Mouse (Mus musculus): Measurements from ENCODE around the gene Cabp1. TPM values are rescaled to one million over a fixed set of nuclear protein-coding genes. Genes with fewer than 3 reads are reported as not detected.

Cabp1 gene
- polyA plus RNA-seq, 1 experiment from 2014 or later: 0.18 TPM

DNA sequence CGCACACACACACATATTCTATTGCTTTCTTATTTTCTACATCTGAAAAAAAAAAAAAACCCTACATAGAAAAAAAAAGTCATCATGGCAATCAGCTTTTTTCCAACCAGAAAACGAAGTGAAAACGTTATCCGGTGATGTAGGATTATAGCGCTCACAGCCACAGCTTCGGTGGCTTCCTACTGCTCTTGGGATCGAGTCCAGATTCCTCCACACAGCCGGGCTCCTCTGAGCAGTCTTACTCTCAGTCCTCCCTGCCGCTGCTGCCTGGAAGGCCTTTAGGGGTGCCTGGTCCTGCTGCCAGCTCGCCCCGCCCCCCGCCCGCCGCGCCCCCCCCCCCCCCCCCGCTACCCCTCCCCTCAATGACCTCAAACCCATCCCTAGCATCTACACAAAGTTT, 13.7 kb upstream of the Cabp1 start:
- Histone ChIP-seq H3K4me3 (replicated peaks) (no peak overlapping the region), H3K27ac (replicated peaks) (no peak overlapping the region), H3K9ac (no peak overlapping the region), H3K36me3 (replicated peaks) (no peaks in the 10 kb centered on the region), H3K4me1 (replicated peaks) (0 out of 2 replicates have a peak, but pooled peaks cover 11% of the 10 kb centered on the region), H3K4me2 (no peak overlapping the region), H3K9me3 (replicated peaks) (no peaks in the 10 kb centered on the region), H3K27me3 (peaks cover 71% of the 10 kb centered on the region)
- ATAC-seq (ENCODE audit: insufficient read depth): no peak
- WGBS (ENCODE audit: insufficient replicate concordance): 27% methylated on average over 9 of the region's 16 CpGs

DNA sequence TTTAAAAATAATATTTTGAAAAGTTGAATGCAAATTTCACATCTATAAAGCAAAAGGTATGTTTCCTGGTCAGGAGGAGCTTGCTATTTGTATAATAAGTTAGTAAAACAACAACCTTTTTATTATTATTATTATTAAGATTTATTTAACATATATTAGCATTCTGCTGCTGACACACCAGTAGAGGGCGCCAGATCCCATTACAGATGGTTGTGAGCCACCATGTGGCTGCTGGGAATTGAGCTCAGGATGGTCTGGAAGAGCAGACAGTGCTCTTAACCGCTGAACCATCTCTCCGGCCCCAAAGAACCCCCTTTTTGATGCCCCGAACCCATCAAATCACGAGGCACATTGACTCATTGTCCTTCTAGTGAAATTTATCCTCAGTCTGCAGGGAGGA, 13.1 kb upstream of the Cabp1 start:
- H3K9ac ChIP-seq: no peak overlapping the region
- H3K4me2 ChIP-seq: no peak overlapping the region
- ATAC-seq (ENCODE audit: insufficient read depth): no peak
- WGBS (ENCODE audit: insufficient replicate concordance): 48% methylated on average over 5 of the region's 5 CpGs
- H3K27me3 ChIP-seq: peaks cover 69% of the 10 kb centered on the region
- 0 out of 2 replicates have a peak, but pooled peaks cover 11% of the 10 kb centered on the region for H3K4me1 ChIP-seq (replicated peaks)
- no peaks in the 10 kb centered on the region for H3K9me3 ChIP-seq (replicated peaks)
- H3K27ac ChIP-seq (replicated peaks): no peak overlapping the region
- no peaks in the 10 kb centered on the region for H3K36me3 ChIP-seq (replicated peaks)
- H3K4me3 ChIP-seq (replicated peaks): no peak overlapping the region

DNA sequence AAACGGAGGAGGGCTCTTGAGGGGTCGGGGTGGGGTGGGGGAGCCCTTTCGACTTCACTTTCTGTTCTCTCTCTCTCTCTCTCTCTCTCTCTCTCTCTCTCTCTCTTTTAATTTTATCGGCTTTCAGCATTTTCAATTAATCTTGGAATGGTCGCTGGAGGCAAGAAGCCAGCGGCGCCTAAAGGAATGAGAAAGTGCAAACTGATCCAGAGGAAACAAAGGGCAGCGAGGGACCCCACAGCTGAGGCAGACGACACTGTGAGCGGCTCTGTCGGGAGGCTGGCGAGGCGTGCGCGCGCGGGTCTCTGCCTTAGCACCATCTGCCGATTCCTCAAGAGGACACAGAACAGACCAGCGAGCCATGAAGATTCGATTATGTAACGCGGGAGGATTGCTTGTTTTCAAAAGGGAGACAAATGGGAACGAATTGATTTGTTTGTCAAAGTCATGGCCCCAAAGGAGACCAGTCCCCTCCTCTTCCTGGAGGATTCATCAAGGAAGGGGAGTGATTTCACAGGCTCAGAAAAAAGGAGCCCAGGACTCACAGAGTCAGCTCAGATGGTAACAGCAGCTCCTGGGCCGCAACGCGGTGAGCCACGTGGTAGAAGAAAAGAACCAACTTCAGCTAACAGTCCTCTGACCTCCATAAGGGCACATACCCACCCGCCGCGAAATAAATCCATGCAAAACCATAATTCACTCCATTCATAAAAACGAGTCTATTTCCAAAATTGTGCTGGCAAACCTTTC, 10.6 kb upstream of the Cabp1 start:
- WGBS (ENCODE audit: insufficient replicate concordance): 6% methylated on average over 31 of the region's 31 CpGs

DNA sequence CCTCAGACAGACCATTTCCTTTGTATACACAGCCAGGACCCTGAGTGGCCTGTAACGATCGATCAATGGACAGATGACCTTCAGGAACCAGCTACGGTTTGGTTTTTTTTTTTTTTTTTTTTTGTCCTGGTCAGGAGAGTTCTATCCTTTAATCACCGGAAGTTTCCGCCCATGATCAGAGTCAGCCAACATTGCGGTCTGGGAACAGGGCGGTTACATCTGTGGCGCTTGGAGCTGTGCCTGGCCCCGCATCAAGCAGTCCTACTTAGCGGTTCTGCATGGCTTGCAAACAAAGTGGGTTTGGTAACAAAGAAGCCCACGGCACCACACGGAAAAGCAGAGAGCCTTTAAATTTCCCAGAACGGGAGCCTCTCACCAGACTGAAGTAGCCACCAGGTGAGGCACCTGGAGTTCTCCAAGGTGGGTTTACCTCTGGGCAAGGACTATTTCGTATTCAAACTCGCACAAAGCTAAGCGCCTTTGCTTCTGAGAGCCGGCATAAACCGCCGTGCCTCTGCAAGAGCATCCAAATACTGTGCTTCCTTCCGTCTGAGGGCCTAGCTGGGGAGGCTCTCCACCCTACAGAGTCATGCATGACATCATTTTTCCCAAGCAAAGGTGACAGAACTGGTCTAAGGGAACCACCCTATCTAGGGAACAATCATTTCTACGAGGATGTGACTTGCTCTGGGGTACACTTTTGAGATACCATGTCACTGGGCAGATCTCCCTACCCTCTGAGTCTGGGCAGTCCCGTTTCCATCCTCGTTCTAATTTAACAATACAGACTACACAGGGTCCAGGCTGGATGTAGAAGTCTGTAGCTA, 9.8 kb upstream of the Cabp1 start:
- peaks cover 67% of the 10 kb centered on the region for H3K27me3 ChIP-seq
- H3K27ac ChIP-seq (replicated peaks): no peak overlapping the region
- 6% methylated on average over 23 of the region's 23 CpGs for WGBS (ENCODE audit: insufficient replicate concordance)
- no peak overlapping the region for H3K9ac ChIP-seq
- H3K4me3 ChIP-seq (replicated peaks): 0 out of 2 replicates have a peak overlapping the region, but pooled peaks have one; percentile 15
- H3K9me3 ChIP-seq (replicated peaks): no peaks in the 10 kb centered on the region
- H3K4me2 ChIP-seq: peak overlapping the region; percentile 48
- no peaks in the 10 kb centered on the region for H3K36me3 ChIP-seq (replicated peaks)
- H3K4me1 ChIP-seq (replicated peaks): 0 out of 2 replicates have a peak, but pooled peaks cover 11% of the 10 kb centered on the region
- ATAC-seq (ENCODE audit: insufficient read depth): no peak

More for the DNA sequence above, 10.6 kb upstream of the Cabp1 start:
- ATAC-seq (ENCODE audit: insufficient read depth): no peak
- Histone ChIP-seq H3K9ac (no peak overlapping the region), H3K36me3 (replicated peaks) (no peaks in the 10 kb centered on the region), H3K27me3 (peaks cover 63% of the 10 kb centered on the region), H3K4me1 (replicated peaks) (0 out of 2 replicates have a peak, but pooled peaks cover 11% of the 10 kb centered on the region), H3K27ac (replicated peaks) (no peak overlapping the region), H3K9me3 (replicated peaks) (no peaks in the 10 kb centered on the region), H3K4me3 (replicated peaks) (peak overlapping the region; percentile 15; the same call in 1 of the 2 replicates), H3K4me2 (peak overlapping the region; percentile 48)

DNA sequence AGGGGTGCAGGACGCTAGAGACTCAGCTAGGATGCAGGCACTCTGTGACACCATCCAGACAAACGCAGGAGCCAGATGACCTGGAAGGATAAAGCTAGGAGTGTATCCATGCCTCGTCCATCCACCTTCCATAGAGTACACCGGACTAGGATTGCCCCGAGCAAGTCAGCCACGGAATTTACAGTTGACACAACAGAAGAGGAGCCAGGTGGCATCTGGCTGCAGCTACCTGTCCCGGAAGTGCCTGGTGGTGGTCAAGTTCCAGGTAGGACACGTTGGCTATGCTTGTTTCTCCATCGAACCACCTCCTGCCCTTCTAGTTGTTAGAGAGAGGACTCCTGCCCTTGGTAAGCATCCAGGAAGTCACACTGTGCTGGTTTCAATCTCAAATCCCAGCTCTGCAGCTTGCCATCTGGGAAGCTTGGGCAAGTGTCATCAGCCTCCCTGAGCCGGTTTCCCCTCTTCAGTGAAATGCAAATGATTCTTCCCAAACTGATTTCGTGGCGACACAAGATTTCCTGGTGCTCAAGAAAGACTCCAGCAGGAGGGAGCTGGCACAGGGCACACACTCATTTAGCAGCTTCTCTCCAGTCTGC, 543 bp upstream of the Cabp1 start:
- Histone ChIP-seq H3K36me3 (replicated peaks) (no peaks in the 10 kb centered on the region), H3K4me2 (peak overlapping the region; percentile 77), H3K4me1 (replicated peaks) (peaks cover 18% of the 10 kb centered on the region), H3K27ac (replicated peaks) (no peak overlapping the region), H3K27me3 (peaks cover 84% of the 10 kb centered on the region), H3K9ac (no peak overlapping the region), H3K9me3 (replicated peaks) (no peaks in the 10 kb centered on the region), H3K4me3 (replicated peaks) (peak overlapping the region; percentile 50; the same call in 1 of the 2 replicates)
- 7% methylated on average over 12 of the region's 12 CpGs for WGBS (ENCODE audit: insufficient replicate concordance)
- ATAC-seq (ENCODE audit: insufficient read depth): no peak

DNA sequence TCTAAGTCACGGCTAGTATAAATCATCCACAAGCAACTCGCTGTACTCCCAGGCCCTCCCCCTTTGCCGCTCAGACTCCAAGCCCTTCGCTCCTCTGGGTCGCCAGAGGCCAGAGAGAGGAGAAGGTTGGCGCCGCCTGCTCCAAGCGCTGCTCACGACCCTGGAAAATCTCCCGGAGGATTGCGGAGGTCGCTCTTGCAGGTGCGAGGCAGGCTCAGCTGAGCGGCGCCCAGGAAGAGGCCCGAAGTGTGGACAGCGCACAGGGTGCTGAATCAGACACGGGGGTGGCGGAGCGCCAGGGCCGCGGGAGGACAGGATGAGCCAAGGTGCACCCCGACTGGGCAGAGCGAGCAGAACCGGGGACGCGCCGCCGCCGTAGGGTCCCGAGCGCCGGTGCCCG, 955 bp downstream of the Cabp1 start:
- H3K36me3 ChIP-seq (replicated peaks): no peaks in the 10 kb centered on the region
- under 1% methylated on average over 34 of the region's 34 CpGs for WGBS (ENCODE audit: insufficient replicate concordance)
- ATAC-seq (ENCODE audit: insufficient read depth): peak; percentile 25; the same call in 1 of the 2 replicates
- H3K27me3 ChIP-seq: peaks cover 93% of the 10 kb centered on the region
- peak overlapping the region; percentile 77 for H3K4me2 ChIP-seq
- no peak overlapping the region for H3K27ac ChIP-seq (replicated peaks)
- no peak overlapping the region for H3K9ac ChIP-seq
- H3K4me1 ChIP-seq (replicated peaks): peaks cover 18% of the 10 kb centered on the region
- H3K4me3 ChIP-seq (replicated peaks): peak overlapping the region; percentile 50
- H3K9me3 ChIP-seq (replicated peaks): no peaks in the 10 kb centered on the region

DNA sequence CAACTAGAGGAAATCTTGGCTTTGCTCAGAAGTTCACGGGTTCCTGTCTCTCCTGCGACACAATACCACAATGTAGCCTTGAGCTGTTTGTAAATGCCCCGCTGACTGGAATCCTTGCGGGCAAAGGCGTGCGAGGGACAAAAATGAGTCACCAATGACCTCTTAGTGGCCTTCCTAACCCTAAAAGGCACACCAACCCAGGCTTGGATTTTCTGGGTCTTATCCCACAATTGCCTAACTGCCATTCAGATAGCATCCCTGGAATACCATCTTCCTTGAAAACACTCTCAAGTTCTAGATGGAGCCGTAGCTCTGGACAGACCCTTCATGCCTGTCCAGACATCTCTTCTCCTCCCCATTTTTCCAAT, 1.4 kb downstream of the Cabp1 start:
- WGBS (ENCODE audit: insufficient replicate concordance): 7% methylated on average over 7 of the region's 7 CpGs

DNA sequence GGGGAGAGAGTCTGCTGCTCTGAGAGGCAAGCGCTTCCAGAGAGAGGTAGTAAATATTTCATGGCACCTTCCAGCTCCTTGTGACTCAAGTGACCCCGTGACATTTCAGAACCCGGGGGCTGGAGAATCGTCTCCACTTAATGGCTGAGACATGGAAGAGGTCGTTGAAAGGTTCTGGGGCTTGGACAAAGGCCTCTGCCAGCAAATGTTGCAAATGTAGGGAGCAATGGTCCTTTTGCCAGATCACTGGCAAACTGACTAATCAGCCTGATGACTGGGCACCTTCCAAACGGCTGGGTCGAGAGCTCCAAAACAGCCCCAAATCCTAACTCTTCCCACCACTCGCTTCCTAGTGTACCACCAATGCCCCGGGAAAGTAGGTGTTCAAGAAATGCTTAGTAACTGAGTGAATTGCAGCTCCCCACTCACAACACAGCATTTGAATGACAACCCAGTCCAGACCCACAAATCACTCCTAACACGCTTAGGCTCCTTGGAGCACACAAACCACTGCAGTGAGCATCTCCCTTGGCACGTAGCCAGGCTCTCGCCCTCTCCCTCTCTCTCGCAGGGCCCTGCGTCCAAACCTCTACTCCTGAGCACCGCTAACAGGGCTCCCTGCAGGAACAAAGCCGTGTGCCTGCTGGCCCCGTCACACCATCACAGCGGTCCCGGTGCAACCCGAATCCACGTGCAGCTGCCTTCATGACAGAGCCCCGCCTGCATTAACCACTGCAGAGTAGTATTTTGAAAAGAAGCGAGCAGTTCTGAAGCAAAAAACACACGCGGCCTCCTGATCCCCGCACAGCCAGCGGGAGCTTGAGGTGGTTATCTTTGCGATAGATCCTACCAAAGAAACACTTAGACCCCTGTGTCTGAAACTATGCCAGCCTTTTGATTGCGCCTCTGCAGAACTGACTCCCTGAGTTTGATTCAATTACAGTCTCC, 2.0 kb downstream of the Cabp1 start:
- WGBS (ENCODE audit: insufficient replicate concordance): 8% methylated on average over 29 of the region's 29 CpGs

More for the DNA sequence above, 1.4 kb downstream of the Cabp1 start:
- Histone ChIP-seq H3K4me1 (replicated peaks) (peaks cover 20% of the 10 kb centered on the region), H3K36me3 (replicated peaks) (no peaks in the 10 kb centered on the region), H3K27ac (replicated peaks) (no peak overlapping the region), H3K27me3 (peaks cover 95% of the 10 kb centered on the region), H3K4me3 (replicated peaks) (no peak overlapping the region), H3K4me2 (no peak overlapping the region), H3K9ac (no peak overlapping the region), H3K9me3 (replicated peaks) (no peaks in the 10 kb centered on the region)
- no peak for ATAC-seq (ENCODE audit: insufficient read depth)

DNA sequence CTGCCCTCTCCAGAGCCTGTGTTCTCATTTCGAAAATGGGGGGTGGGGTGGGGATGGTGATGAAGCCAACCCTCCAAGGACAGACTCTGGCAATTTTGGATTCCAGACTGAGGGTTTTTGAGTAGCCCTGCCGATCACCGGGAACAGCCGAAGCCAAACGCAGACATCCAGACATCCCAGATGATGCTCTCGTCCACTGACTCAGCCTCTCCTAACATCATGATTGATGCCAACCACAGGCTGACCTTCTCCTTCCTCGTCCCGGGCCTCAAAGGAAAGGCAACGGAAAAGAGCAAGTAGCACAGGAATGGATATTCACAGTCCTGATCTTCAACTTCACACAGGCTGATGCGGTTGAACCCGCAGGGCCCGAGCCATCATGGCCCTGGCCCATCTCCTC, 4.1 kb downstream of the Cabp1 start:
- Histone ChIP-seq H3K27ac (replicated peaks) (no peak overlapping the region), H3K4me3 (replicated peaks) (no peak overlapping the region), H3K4me2 (no peak overlapping the region), H3K9ac (no peak overlapping the region), H3K36me3 (replicated peaks) (no peaks in the 10 kb centered on the region), H3K27me3 (peaks cover 100% of the 10 kb centered on the region), H3K9me3 (replicated peaks) (no peaks in the 10 kb centered on the region), H3K4me1 (replicated peaks) (peaks cover 33% of the 10 kb centered on the region)
- WGBS (ENCODE audit: insufficient replicate concordance): 64% methylated on average over 12 of the region's 12 CpGs
- ATAC-seq (ENCODE audit: insufficient read depth): no peak

More for the DNA sequence above, 2.0 kb downstream of the Cabp1 start:
- Histone ChIP-seq H3K4me2 (no peak overlapping the region), H3K9me3 (replicated peaks) (no peaks in the 10 kb centered on the region), H3K36me3 (replicated peaks) (no peaks in the 10 kb centered on the region), H3K9ac (no peak overlapping the region), H3K27ac (replicated peaks) (no peak overlapping the region), H3K27me3 (peaks cover 100% of the 10 kb centered on the region), H3K4me1 (replicated peaks) (peaks cover 27% of the 10 kb centered on the region), H3K4me3 (replicated peaks) (no peak overlapping the region)
- ATAC-seq (ENCODE audit: insufficient read depth): no peak

DNA sequence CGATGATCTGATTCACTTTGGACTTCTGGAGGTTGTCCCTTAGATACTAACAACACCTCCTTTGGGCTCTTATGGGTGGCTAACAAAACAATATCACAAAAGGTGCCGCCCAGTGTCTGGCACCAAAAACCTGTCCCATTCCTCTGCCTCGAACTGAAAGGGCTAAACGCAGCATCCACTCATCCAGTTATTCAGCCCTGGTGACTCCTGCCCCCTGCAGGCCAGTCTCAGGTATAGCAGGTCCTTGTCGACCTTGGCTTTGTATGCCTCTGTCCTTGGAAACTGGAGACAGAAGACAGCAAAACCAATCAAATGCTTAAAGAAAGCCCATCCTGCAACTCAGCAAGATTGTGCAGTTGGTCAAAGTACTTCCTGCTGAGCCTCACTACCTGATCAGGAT, 5.4 kb downstream of the Cabp1 start:
- Histone ChIP-seq H3K36me3 (replicated peaks) (no peaks in the 10 kb centered on the region), H3K4me2 (no peak overlapping the region), H3K9ac (no peak overlapping the region), H3K9me3 (replicated peaks) (no peaks in the 10 kb centered on the region), H3K27me3 (peaks cover 100% of the 10 kb centered on the region), H3K4me3 (replicated peaks) (no peak overlapping the region), H3K4me1 (replicated peaks) (peaks cover 24% of the 10 kb centered on the region), H3K27ac (replicated peaks) (no peak overlapping the region)
- no peak for ATAC-seq (ENCODE audit: insufficient read depth)
- WGBS (ENCODE audit: insufficient replicate concordance): 39% methylated on average over 5 of the region's 5 CpGs
